Mouse (Mus musculus): ENCODE measurements around the gene Nedd4.

- no peak for TF ChIP-seq POLR2A (IDR thresholded peaks at IDR 0.05; ENCODE audit: insufficient read length, low read depth)
- TF ChIP-seq SRF (IDR thresholded peaks at IDR 0.05; ENCODE audit: control insufficient read depth, insufficient read length, low read depth) = no peak
- no peak for TF ChIP-seq USF1 (IDR thresholded peaks at IDR 0.05; ENCODE audit: low read depth)
- no peak for TF ChIP-seq E2F4 (IDR thresholded peaks at IDR 0.05; ENCODE audit: insufficient read depth)
- no peak for TF ChIP-seq POLR2AphosphoS2 (IDR thresholded peaks at IDR 0.05; ENCODE audit: insufficient read length, low read depth)
- TF ChIP-seq CEBPB (IDR thresholded peaks at IDR 0.05; ENCODE audit: insufficient read depth, poor library complexity, severe bottlenecking) = no peak
- no peak for TF ChIP-seq TCF3 (IDR thresholded peaks at IDR 0.05; ENCODE audit: insufficient read length, low read depth)
Observed at GRCm38 (mm10) chr9:72775022-72775421, 112.9 kb downstream of the Nedd4 start.
